Mouse (Mus musculus) liver, embryonic 14 days (tissue): ENCODE results near the gene Gm21693. TPM values are rescaled to one million over a fixed set of nuclear protein-coding genes. Genes with fewer than 3 reads are reported as not detected.

Experiments
- polyA plus RNA-seq: library from polyadenylated mRNA; depleted of rRNA; stranded (reverse); fragments of >200 nt; gene quantifications from 2 replicates; pipeline ENCODE4 v1.2.3, GENCODE M21; 2012; rRNA removed

Gm21693 gene
- polyA plus RNA-seq, result not detected in 2 replicates

GRCm38 (mm10) chrY:3345229-3345628 is at the start of gene Gm21693:
TSS of gene Gm21693 (minus strand) at chrY:3345329.

GRCm38 (mm10) chrY:3306349-3306748 is 38.8 kb downstream of the Gm21693 start, which contains the start of gene Gm21677:
TSS of gene Gm21677 (minus strand) at chrY:3306449.

Other genes starting within 250 kb of the Gm21693 start
- gene Gm21677, start 38.9 kb downstream of the Gm21693 start, polyA plus RNA-seq, result not detected in 2 replicates
- not detected in 2 replicates for gene Gm21704, start 64.8 kb upstream of the Gm21693 start, polyA plus RNA-seq
- gene Gm21708, start 64.8 kb upstream of the Gm21693 start, polyA plus RNA-seq, result not detected in 2 replicates